Mouse (Mus musculus) gastrocnemius, postnatal 14 days (tissue): ENCODE results near the gene Serinc2. TPM values are rescaled to one million over a fixed set of nuclear protein-coding genes. Genes with fewer than 3 reads are reported as not detected.
"Not testable (repeated sequence)": the region's sequence is repeated elsewhere in the genome, so short reads cannot be mapped to it uniquely, and the experiment has no call there.

Experiments used
- DNase-seq: peaks from one replicate; pipeline ENCODE4 v3.0.0; 2021; ENCODE audit warnings: mixed read lengths
- intact Hi-C: fragments of 180-260 bp; cut with DNase I; formaldehyde crosslinking; loops from one replicate; pipeline ENCODE4 v1.15.1; 2025; ENCODE audit warnings: low total_unique reads
- total RNA-seq, 2 experiments: library from RNA; stranded (reverse); gene quantifications; 2 replicates each; pipeline ENCODE4 v1.2.3; 2021

The Serinc2 gene
- total RNA-seq, 2 experiments from 2014 or later = 53.0 to 57.0 TPM

- intact Hi-C loops = no loop called here
These were observed 8.2 kb downstream of the Serinc2 start for GRCm38 (mm10) chr4:130270611-130271347.

GRCm38 (mm10) chr4:130270089-130270488 lies 8.9 kb downstream of the Serinc2 start:
- no peak for DNase-seq
- intact Hi-C loops = no loop called here

More at GRCm38 (mm10) chr4:130270611-130271347, 8.2 kb downstream of the Serinc2 start:
- DNase-seq = no peak

- DNase-seq = no peak
- intact Hi-C loops = no loop called here
These were observed 10.3 kb downstream of the Serinc2 start for GRCm38 (mm10) chr4:130268736-130269135.

GRCm38 (mm10) chr4:130267069-130267468 lies 11.9 kb downstream of the Serinc2 start:
- peak; percentile 20 for DNase-seq
- intact Hi-C loops = no loop called here

- no peak for DNase-seq
- intact Hi-C loops = no loop called here
These were observed 12.4 kb downstream of the Serinc2 start for GRCm38 (mm10) chr4:130266601-130267000.

- peak; percentile 59 for DNase-seq
- intact Hi-C loops = loop anchor here (2.0 kb wide), 1 partner anchor 28 kb away; no protein-coding TSS in a partner anchor
These were observed 14.2 kb downstream of the Serinc2 start for GRCm38 (mm10) chr4:130264698-130265349.

- DNase-seq = no peak
- intact Hi-C loops = loop anchor here (2.0 kb wide), 1 partner anchor 29 kb away; no protein-coding TSS in a partner anchor
These were observed 14.9 kb downstream of the Serinc2 start for GRCm38 (mm10) chr4:130264131-130264530.

GRCm38 (mm10) chr4:130260406-130260805 lies 18.6 kb downstream of the Serinc2 start:
- DNase-seq = no peak
- intact Hi-C loops = no loop called here

- intact Hi-C loops = no loop called here
- DNase-seq = no peak
These were observed 26.4 kb downstream of the Serinc2 start for GRCm38 (mm10) chr4:130252441-130253157.

- no peak for DNase-seq
- intact Hi-C loops = no loop called here
These were observed 27.2 kb downstream of the Serinc2 start for GRCm38 (mm10) chr4:130251763-130252162.

- intact Hi-C loops = no loop called here
- DNase-seq = no peak
These were observed 27.8 kb downstream of the Serinc2 start for GRCm38 (mm10) chr4:130251172-130251705.

GRCm38 (mm10) chr4:130248636-130249035 lies 30.4 kb downstream of the Serinc2 start:
- DNase-seq = no peak
- intact Hi-C loops = no loop called here

GRCm38 (mm10) chr4:130246132-130246531 lies 32.9 kb downstream of the Serinc2 start:
- intact Hi-C loops = no loop called here
- peak; percentile 67 for DNase-seq

GRCm38 (mm10) chr4:130244749-130245148 lies 34.3 kb downstream of the Serinc2 start:
- no peak for DNase-seq
- intact Hi-C loops = loop anchor here (5.0 kb wide), 1 partner anchor 42 kb away; no protein-coding TSS in a partner anchor

GRCm38 (mm10) chr4:130243621-130244020 lies 35.4 kb downstream of the Serinc2 start:
- intact Hi-C loops = loop anchor here (5.0 kb wide), 1 partner anchor 41 kb away; no protein-coding TSS in a partner anchor
- not testable (repeated sequence) for DNase-seq

GRCm38 (mm10) chr4:130242956-130243355 lies 36.0 kb downstream of the Serinc2 start:
- intact Hi-C loops = loop anchor here (5.0 kb wide), 1 partner anchor 41 kb away; no protein-coding TSS in a partner anchor
- DNase-seq = no peak

- intact Hi-C loops = loop anchor here (5.0 kb wide), 1 partner anchor 38 kb away; no protein-coding TSS in a partner anchor
- no peak for DNase-seq
These were observed 38.3 kb downstream of the Serinc2 start for GRCm38 (mm10) chr4:130240695-130241094.

- intact Hi-C loops = no loop called here
These were observed 41.4 kb downstream of the Serinc2 start for GRCm38 (mm10) chr4:130237607-130238006.

GRCm38 (mm10) chr4:130236361-130236760 lies 42.6 kb downstream of the Serinc2 start:
- no peak for DNase-seq
- intact Hi-C loops = no loop called here

More at GRCm38 (mm10) chr4:130237607-130238006, 41.4 kb downstream of the Serinc2 start:
- DNase-seq = no peak

GRCm38 (mm10) chr4:130224071-130224470 lies 54.9 kb downstream of the Serinc2 start:
- intact Hi-C loops = no loop called here

More at GRCm38 (mm10) chr4:130224071-130224470, 54.9 kb downstream of the Serinc2 start:
- no peak for DNase-seq
